Mouse (Mus musculus): ENCODE measurements at regions not wholly inside any gene's neighbourhood (a gene's known extent, or its start where the extent isn't known, plus 50 kb on each side); places are given as distances from the start of the nearest gene placed in this dataset.

- ATAC-seq (ENCODE audit: low FRiP score, low read depth): no peak
- 93% methylated on average over 5 of the region's 5 CpGs for WGBS
These were observed 676.3 kb upstream of the Cited2 start for GRCm38 (mm10) chr10:17046765-17047164.

GRCm38 (mm10) chr10:17072906-17073305 is 650.1 kb upstream of the Cited2 start:
- Histone ChIP-seq H3K36me3 (no peaks in the 10 kb centered on the region), H3K9me3 (no peaks in the 10 kb centered on the region), H3K9ac (replicated peaks) (no peak overlapping the region), H3K27ac (replicated peaks) (no peak overlapping the region), H3K27me3 (no peaks in the 10 kb centered on the region), H3K4me2 (replicated peaks) (no peak overlapping the region), H3K4me3 (no peak overlapping the region), H3K4me1 (peaks cover 13% of the 10 kb centered on the region)
- WGBS: 96% methylated on average over 1 of the region's 1 CpGs
- no peak for ATAC-seq (ENCODE audit: low FRiP score, low read depth)

More at GRCm38 (mm10) chr10:17046765-17047164, 676.3 kb upstream of the Cited2 start:
- Histone ChIP-seq H3K9me3 (no peaks in the 10 kb centered on the region), H3K4me2 (replicated peaks) (no peak overlapping the region), H3K27ac (replicated peaks) (no peak overlapping the region), H3K4me3 (no peak overlapping the region), H3K9ac (replicated peaks) (no peak overlapping the region), H3K27me3 (no peaks in the 10 kb centered on the region), H3K36me3 (no peaks in the 10 kb centered on the region), H3K4me1 (no peaks in the 10 kb centered on the region)

- no peak overlapping the region for H3K4me2 ChIP-seq (replicated peaks)
- no peaks in the 10 kb centered on the region for H3K27me3 ChIP-seq
- ATAC-seq (ENCODE audit: low FRiP score, low read depth): peak; percentile 31; the same call in 1 of the 2 replicates
- H3K9ac ChIP-seq (replicated peaks): no peak overlapping the region
- no peaks in the 10 kb centered on the region for H3K36me3 ChIP-seq
- H3K4me1 ChIP-seq: peaks cover 13% of the 10 kb centered on the region
- 0 out of 2 replicates have a peak overlapping the region, but pooled peaks have one; percentile 15 for H3K27ac ChIP-seq (replicated peaks)
- H3K9me3 ChIP-seq: no peaks in the 10 kb centered on the region
- WGBS: 21% methylated on average over 1 of the region's 1 CpGs
- no peak overlapping the region for H3K4me3 ChIP-seq
These were observed 649.0 kb upstream of the Cited2 start for GRCm38 (mm10) chr10:17074013-17074401.

DNA sequence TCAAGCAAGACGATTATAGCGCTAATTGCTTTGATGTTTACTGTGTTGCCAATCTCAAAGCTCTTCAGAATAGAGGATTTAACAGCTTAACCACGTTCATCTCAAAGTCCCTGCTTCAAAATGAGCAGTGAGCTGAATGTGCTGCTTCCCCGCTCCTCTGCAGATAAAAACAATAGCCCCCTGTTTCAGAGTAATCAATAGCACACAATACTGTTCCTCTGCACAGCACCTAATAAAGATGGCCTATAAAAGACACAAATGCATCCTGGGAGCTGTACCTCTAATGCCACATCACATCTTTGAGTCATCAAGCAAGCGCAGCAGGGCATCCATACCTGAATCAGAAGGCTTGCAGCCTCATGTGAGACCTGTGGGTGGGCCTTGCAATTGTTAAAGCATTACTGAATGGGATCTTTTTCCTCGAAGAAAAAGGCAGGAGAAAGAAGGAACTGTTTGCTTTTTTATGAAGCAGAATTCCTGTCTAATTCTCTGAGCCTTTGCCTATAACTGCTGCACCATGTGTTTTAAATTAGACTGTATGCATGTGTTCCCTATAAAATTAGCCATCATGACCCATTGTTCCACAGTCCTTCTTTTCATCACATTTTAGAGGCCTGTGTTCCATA is 648.5 kb upstream of the Cited2 start:
- peak; percentile 55; the same call in 1 of the 2 replicates for ATAC-seq (ENCODE audit: low FRiP score, low read depth)
- Histone ChIP-seq H3K4me1 (peaks cover 13% of the 10 kb centered on the region), H3K4me2 (replicated peaks) (no peak overlapping the region), H3K36me3 (no peaks in the 10 kb centered on the region), H3K9me3 (no peaks in the 10 kb centered on the region), H3K27me3 (no peaks in the 10 kb centered on the region), H3K27ac (replicated peaks) (0 out of 2 replicates have a peak overlapping the region, but pooled peaks have one; percentile 15), H3K4me3 (no peak overlapping the region), H3K9ac (replicated peaks) (no peak overlapping the region)
- WGBS: 18% methylated on average over 6 of the region's 6 CpGs

- no peak for ATAC-seq (ENCODE audit: low FRiP score, low read depth)
- no peak overlapping the region for H3K9ac ChIP-seq (replicated peaks)
- H3K27ac ChIP-seq (replicated peaks): no peak overlapping the region
- H3K4me1 ChIP-seq: peaks cover 13% of the 10 kb centered on the region
- no peak overlapping the region for H3K4me2 ChIP-seq (replicated peaks)
- H3K4me3 ChIP-seq: no peak overlapping the region
- no peaks in the 10 kb centered on the region for H3K9me3 ChIP-seq
- WGBS: 66% methylated on average over 4 of the region's 4 CpGs
- H3K36me3 ChIP-seq: no peaks in the 10 kb centered on the region
- H3K27me3 ChIP-seq: no peaks in the 10 kb centered on the region
These were observed 647.9 kb upstream of the Cited2 start for GRCm38 (mm10) chr10:17075147-17075546.

DNA sequence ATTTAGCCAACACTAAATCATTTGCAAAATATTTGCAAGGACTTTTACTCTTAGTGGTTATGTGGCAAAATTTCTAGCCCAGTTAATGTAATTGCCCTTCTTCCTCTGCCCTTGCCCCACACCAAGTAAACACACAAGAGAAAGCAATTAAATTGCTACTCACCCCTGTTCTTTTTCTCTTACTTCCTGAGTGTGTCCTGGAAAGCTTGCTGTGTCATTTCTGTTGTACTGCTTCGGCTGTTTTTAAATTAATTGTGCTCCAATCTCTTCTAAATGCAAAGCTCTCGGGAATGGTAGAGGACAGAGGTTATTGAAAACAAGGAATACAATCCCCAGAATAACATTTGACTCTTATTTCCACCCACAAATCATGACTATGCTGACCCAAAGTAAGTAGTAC is 647.4 kb upstream of the Cited2 start:
- no peak overlapping the region for H3K27ac ChIP-seq (replicated peaks)
- H3K27me3 ChIP-seq: no peaks in the 10 kb centered on the region
- no peak overlapping the region for H3K9ac ChIP-seq (replicated peaks)
- H3K9me3 ChIP-seq: no peaks in the 10 kb centered on the region
- 18% methylated on average over 2 of the region's 2 CpGs for WGBS
- no peak overlapping the region for H3K4me3 ChIP-seq
- H3K4me2 ChIP-seq (replicated peaks): no peak overlapping the region
- ATAC-seq (ENCODE audit: low FRiP score, low read depth): no peak
- peaks cover 13% of the 10 kb centered on the region for H3K4me1 ChIP-seq
- no peaks in the 10 kb centered on the region for H3K36me3 ChIP-seq

GRCm38 (mm10) chr10:17076186-17076585 is 646.8 kb upstream of the Cited2 start:
- H3K27me3 ChIP-seq: no peaks in the 10 kb centered on the region
- 80% methylated on average over 4 of the region's 4 CpGs for WGBS
- H3K27ac ChIP-seq (replicated peaks): no peak overlapping the region
- no peak overlapping the region for H3K4me3 ChIP-seq
- no peak overlapping the region for H3K9ac ChIP-seq (replicated peaks)
- no peaks in the 10 kb centered on the region for H3K9me3 ChIP-seq
- no peaks in the 10 kb centered on the region for H3K36me3 ChIP-seq
- peaks cover 13% of the 10 kb centered on the region for H3K4me1 ChIP-seq
- no peak overlapping the region for H3K4me2 ChIP-seq (replicated peaks)
- no peak for ATAC-seq (ENCODE audit: low FRiP score, low read depth)

- Histone ChIP-seq H3K27me3 (no peaks in the 10 kb centered on the region), H3K36me3 (no peaks in the 10 kb centered on the region), H3K4me1 (peaks cover 13% of the 10 kb centered on the region), H3K4me2 (replicated peaks) (no peak overlapping the region), H3K9ac (replicated peaks) (no peak overlapping the region), H3K27ac (replicated peaks) (no peak overlapping the region), H3K9me3 (no peaks in the 10 kb centered on the region), H3K4me3 (no peak overlapping the region)
- WGBS: 85% methylated on average over 2 of the region's 2 CpGs
- no peak for ATAC-seq (ENCODE audit: low FRiP score, low read depth)
These were observed 645.4 kb upstream of the Cited2 start for GRCm38 (mm10) chr10:17077580-17077979.

DNA sequence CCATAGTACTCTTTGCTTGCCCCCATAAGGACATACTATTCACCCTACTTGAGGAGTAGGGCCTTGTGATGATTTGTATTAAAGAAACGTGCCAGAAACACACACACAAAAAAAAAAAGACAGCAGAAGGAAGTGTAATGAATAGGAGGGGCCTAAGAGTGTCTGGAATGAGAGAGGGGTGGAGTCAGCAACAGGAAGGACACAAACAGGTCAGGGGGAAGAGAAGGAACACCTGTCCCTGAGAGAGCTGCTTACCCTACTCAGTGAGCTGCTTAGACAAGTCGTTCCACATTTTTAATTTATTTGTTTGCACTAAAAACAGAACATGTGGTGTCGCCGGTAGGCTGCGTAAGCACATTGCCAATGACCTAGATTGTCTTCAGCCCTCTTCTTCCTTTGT is 642.2 kb upstream of the Cited2 start:
- H3K27me3 ChIP-seq: no peaks in the 10 kb centered on the region
- no peaks in the 10 kb centered on the region for H3K36me3 ChIP-seq
- no peak overlapping the region for H3K27ac ChIP-seq (replicated peaks)
- H3K4me2 ChIP-seq (replicated peaks): no peak overlapping the region
- no peak for ATAC-seq (ENCODE audit: low FRiP score, low read depth)
- H3K9me3 ChIP-seq: no peaks in the 10 kb centered on the region
- 0 out of 2 replicates have a peak, but pooled peaks cover under 1% of the 10 kb centered on the region for H3K4me1 ChIP-seq
- H3K4me3 ChIP-seq: no peak overlapping the region
- H3K9ac ChIP-seq (replicated peaks): no peak overlapping the region
- 79% methylated on average over 5 of the region's 5 CpGs for WGBS

- Histone ChIP-seq H3K4me3 (no peak overlapping the region), H3K36me3 (no peaks in the 10 kb centered on the region), H3K27me3 (no peaks in the 10 kb centered on the region), H3K4me1 (no peaks in the 10 kb centered on the region), H3K9me3 (no peaks in the 10 kb centered on the region), H3K4me2 (replicated peaks) (no peak overlapping the region), H3K27ac (replicated peaks) (no peak overlapping the region), H3K9ac (replicated peaks) (no peak overlapping the region)
- no peak for ATAC-seq (ENCODE audit: low FRiP score, low read depth)
- 87% methylated on average over 4 of the region's 4 CpGs for WGBS
These were observed 640.1 kb upstream of the Cited2 start for GRCm38 (mm10) chr10:17082926-17083325.

DNA sequence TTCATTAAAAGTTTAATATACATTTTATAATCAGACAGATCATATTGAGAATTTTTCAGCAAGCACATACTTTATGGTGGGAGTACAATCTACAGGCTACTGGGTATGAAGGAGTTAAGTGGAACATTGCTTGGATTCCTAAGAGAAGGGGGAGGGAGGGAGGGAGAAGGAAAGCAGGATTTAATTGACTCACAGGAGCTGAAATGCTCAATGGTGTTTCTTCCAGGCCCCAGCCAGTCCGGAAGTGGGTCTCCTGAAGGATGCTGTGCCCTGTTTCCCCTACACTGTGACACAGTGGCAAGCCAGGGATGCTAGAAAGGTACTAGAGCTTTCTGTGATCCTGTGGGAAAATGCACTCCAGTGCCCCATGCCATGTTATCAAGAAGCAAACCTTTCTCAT is 621.0 kb upstream of the Cited2 start:
- no peak overlapping the region for H3K4me2 ChIP-seq (replicated peaks)
- H3K4me3 ChIP-seq: no peak overlapping the region
- H3K4me1 ChIP-seq: peaks cover 14% of the 10 kb centered on the region; the same call in 1 of the 2 replicates
- ATAC-seq (ENCODE audit: low FRiP score, low read depth): peak; percentile 67
- H3K36me3 ChIP-seq: no peaks in the 10 kb centered on the region
- H3K9ac ChIP-seq (replicated peaks): no peak overlapping the region
- H3K27ac ChIP-seq (replicated peaks): no peak overlapping the region
- H3K9me3 ChIP-seq: no peaks in the 10 kb centered on the region
- WGBS: 0% methylated on average over 1 of the region's 1 CpGs
- H3K27me3 ChIP-seq: no peaks in the 10 kb centered on the region

GRCm38 (mm10) chr10:17103416-17103815 is 619.6 kb upstream of the Cited2 start:
- Histone ChIP-seq H3K9ac (replicated peaks) (no peak overlapping the region), H3K4me2 (replicated peaks) (no peak overlapping the region), H3K9me3 (no peaks in the 10 kb centered on the region), H3K36me3 (no peaks in the 10 kb centered on the region), H3K4me1 (peaks cover 14% of the 10 kb centered on the region; the same call in 1 of the 2 replicates), H3K4me3 (no peak overlapping the region), H3K27me3 (no peaks in the 10 kb centered on the region), H3K27ac (replicated peaks) (no peak overlapping the region)
- ATAC-seq (ENCODE audit: low FRiP score, low read depth): no peak
- 84% methylated on average over 2 of the region's 2 CpGs for WGBS

GRCm38 (mm10) chr10:17106831-17107230 is 616.2 kb upstream of the Cited2 start:
- no peaks in the 10 kb centered on the region for H3K36me3 ChIP-seq
- peaks cover 5% of the 10 kb centered on the region; the same call in 1 of the 2 replicates for H3K4me1 ChIP-seq
- H3K4me3 ChIP-seq: no peak overlapping the region
- H3K9ac ChIP-seq (replicated peaks): no peak overlapping the region
- no peaks in the 10 kb centered on the region for H3K27me3 ChIP-seq
- H3K4me2 ChIP-seq (replicated peaks): no peak overlapping the region
- H3K27ac ChIP-seq (replicated peaks): no peak overlapping the region
- WGBS: 87% methylated on average over 1 of the region's 1 CpGs
- no peak for ATAC-seq (ENCODE audit: low FRiP score, low read depth)
- no peaks in the 10 kb centered on the region for H3K9me3 ChIP-seq
